Mouse (Mus musculus) left cerebral cortex, postnatal 25 days (tissue): ENCODE data around the gene Olfr1380. TPM values are rescaled to one million over a fixed set of nuclear protein-coding genes. Genes with fewer than 3 reads are reported as not detected.

Experiments used
- total RNA-seq, 2 experiments: library from RNA; stranded (reverse); gene quantifications; 2 replicates each; pipeline ENCODE4 v1.2.3; 2021

The Olfr1380 gene
- total RNA-seq, 2 experiments from 2014 or later: not detected

Other genes with a start within 250 kb of the Olfr1380 start
- gene Olfr1391, start 234.1 kb upstream of the Olfr1380 start, total RNA-seq: not detected
- gene Olfr1390, start 221.7 kb upstream of the Olfr1380 start, total RNA-seq: not detected
- gene Olfr1389, start 133.8 kb upstream of the Olfr1380 start, total RNA-seq: not detected
- gene Olfr1388, start 120.3 kb upstream of the Olfr1380 start, total RNA-seq: under 1 TPM; 0.18 to 0.34 TPM
- not detected for gene Olfr1387, start 101.5 kb upstream of the Olfr1380 start, total RNA-seq
- not detected for gene Olfr1386, start 91.8 kb upstream of the Olfr1380 start, total RNA-seq
- gene Olfr1385, start 67.8 kb upstream of the Olfr1380 start, total RNA-seq: not detected
- gene Olfr1384, start 50.2 kb upstream of the Olfr1380 start, total RNA-seq: not detected
- not detected for gene Olfr1383, start 37.2 kb upstream of the Olfr1380 start, total RNA-seq
- not detected for gene Olfr1382, start 28.6 kb upstream of the Olfr1380 start, total RNA-seq
- not detected for gene Olfr1381, start 13.4 kb upstream of the Olfr1380 start, total RNA-seq
- gene Flt4, start 52.4 kb downstream of the Olfr1380 start, total RNA-seq: 1 to 10 TPM; 2.3 to 2.6 TPM
- under 1 TPM in 1 of 2 experiments, not detected in 1; 0.78 TPM for gene Scgb3a1, start 106.7 kb downstream of the Olfr1380 start, total RNA-seq
- gene Cnot6, start 155.8 kb downstream of the Olfr1380 start, total RNA-seq: 10 to 100 TPM; 44.7 to 51.6 TPM
- gene Gfpt2, start 237.3 kb downstream of the Olfr1380 start, total RNA-seq: 10 to 100 TPM in 1 of 2 experiments, 1 to 10 TPM in 1; 6.0 to 10.1 TPM